9 mouse cellular contexts compared by ENCODE assay signal in the genomic region with DNA sequence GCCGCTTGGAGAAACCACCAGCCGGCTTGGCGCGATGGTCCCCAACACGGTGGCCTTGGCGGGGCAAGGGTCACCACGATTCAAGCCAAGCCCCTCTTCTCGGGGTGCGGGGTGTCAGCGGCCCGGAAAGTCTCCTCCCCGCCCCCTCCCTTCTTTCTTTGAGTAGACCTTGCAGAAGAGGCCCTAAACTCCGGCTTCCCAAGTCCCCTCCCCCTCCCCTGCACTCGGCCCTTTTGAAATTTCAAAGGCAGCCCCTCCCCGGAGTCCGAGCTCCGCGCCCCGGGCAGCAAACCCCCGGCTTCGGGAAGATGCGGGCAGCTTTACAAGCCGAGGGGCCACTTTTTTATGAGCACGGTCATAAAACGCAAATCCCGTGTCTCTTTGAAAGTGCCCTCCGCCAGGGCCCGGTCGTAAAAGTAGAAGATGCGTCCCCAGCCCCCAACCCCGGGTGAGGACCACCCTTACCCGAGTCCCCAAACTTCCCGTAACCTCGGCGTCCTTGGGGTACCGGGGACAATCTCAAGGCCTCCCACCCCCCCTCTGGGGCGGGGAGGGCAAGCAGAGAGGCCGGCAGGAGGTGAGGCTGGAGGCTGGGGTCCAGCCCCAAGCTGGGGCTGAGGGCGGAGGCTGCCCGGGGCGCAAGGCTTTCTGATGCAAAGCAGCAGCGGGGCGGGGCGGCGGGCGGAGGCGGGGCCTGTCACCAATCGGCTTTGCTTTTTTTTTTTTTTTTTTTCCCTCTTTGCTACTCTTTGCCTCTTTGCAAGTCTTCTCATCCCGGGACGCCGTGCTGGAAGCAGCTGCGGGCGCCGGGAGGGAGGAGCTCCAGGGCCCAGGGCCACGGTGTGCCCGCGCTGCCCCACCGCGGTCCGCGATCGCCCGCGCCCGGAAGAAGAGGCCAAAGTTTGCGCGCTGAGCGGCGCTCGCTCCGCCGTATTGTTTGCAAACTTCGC. TPM values are rescaled to one million over a fixed set of nuclear protein-coding genes. Genes with fewer than 3 reads are reported as not detected.
A peak's percentile ranks its signal among the peaks of the same experiment; 100 is the strongest.
DNase-seq lines count a peak whose midpoint lies in the region; ATAC-seq and TF ChIP-seq lines count a peak whose summit lies in the region.
"Had no signal": no experiment of that assay in that cellular context is flagged by ENCODE, and none has a peak within 500 bp of the region (broad histone marks: within the 10 kb centered on the region; RNA-seq: fewer than 3 reads in every experiment).

A gene (plus strand): TSS at position 773 of the 950 bp plus-strand sequence.

- no peak within 1 kb of the TSS for H3K27ac ChIP-seq in layer of hippocampus, adult 2 months
- no peak within 1 kb of the TSS for H3K27ac ChIP-seq in forebrain, postnatal 0 days (ENCODE audit: low read depth, low read length)
- peak within 1 kb of the TSS; percentile 94 for H3K27ac ChIP-seq in midbrain, embryonic 13.5 days
- H3K27ac ChIP-seq: macrophage had no signal

- under 1% methylated on average over 71 of the region's 73 CpGs for WGBS in forebrain, postnatal 0 days
- 1% methylated on average over 63 of the region's 73 CpGs for WGBS in midbrain, embryonic 13.5 days

- no peaks in the 10 kb centered on the region for H3K36me3 ChIP-seq in forebrain, postnatal 0 days (ENCODE audit: insufficient read depth)
- H3K36me3 ChIP-seq in midbrain, embryonic 13.5 days, result no peaks in the 10 kb centered on the region

- TF ChIP-seq CTCF in layer of hippocampus, adult 2 months (conservative IDR thresholded peaks at IDR 0.05), result no peak
- TF ChIP-seq CTCF in forebrain, postnatal 0 days (IDR thresholded peaks at IDR 0.05; ENCODE audit: low read depth), result no peak

- peak within 1 kb of the TSS; percentile 37; the same call in 1 of the 2 replicates for H3K9ac ChIP-seq in forebrain, postnatal 0 days
- H3K9ac ChIP-seq in midbrain, embryonic 13.5 days (replicated peaks), result peak within 1 kb of the TSS; percentile 82

- H3K9me3 ChIP-seq in forebrain, postnatal 0 days (ENCODE audit: low read length), result no peaks in the 10 kb centered on the region
- no peaks in the 10 kb centered on the region for H3K9me3 ChIP-seq in midbrain, embryonic 13.5 days

- peak within 1 kb of the TSS; percentile 52 for H3K4me3 ChIP-seq in layer of hippocampus, adult 2 months
- peak within 1 kb of the TSS; percentile 43 for H3K4me3 ChIP-seq in forebrain, postnatal 0 days (ENCODE audit: low read depth, low read length)
- H3K4me3 ChIP-seq in midbrain, embryonic 13.5 days (replicated peaks), result peak within 1 kb of the TSS; percentile 76

- DNase-seq in layer of hippocampus, adult 2 months (ENCODE audit: low spot score in 2 of 2), result no peak
- DNase-seq in layer of hippocampus, adult 8-10 months (ENCODE audit: low spot score in 2 of 2), result no peak
- peak; percentile 13 for DNase-seq in brain, adult 2 months (ENCODE audit: low read depth, low spot score)
- DNase-seq in forebrain, postnatal 0 days, result no peak
- peak; percentile 82 to 90 for DNase-seq in kidney, postnatal 4 days
- peak; percentile 75 for DNase-seq in testis, postnatal 10 days (ENCODE audit: low spot score)
- DNase-seq in cerebellum, adult 8-10 months, result no peak

- peak within 1 kb of the TSS; percentile 89 for H3K4me2 ChIP-seq in forebrain, postnatal 0 days (ENCODE audit: low read depth)
- peak within 1 kb of the TSS; percentile 91 for H3K4me2 ChIP-seq in midbrain, embryonic 13.5 days (replicated peaks)

- ATAC-seq in forebrain, postnatal 0 days, result peak; percentile 32
- ATAC-seq in midbrain, embryonic 13.5 days, result peak; percentile 61

- 0 out of 2 replicates have a peak, but pooled peaks cover 3% of the 10 kb centered on the region for H3K4me1 ChIP-seq in forebrain, postnatal 0 days (ENCODE audit: insufficient read depth)
- H3K4me1 ChIP-seq in midbrain, embryonic 13.5 days (replicated peaks), result peaks cover 98% of the 10 kb centered on the region

- H3K27me3 ChIP-seq in forebrain, postnatal 0 days (ENCODE audit: insufficient read depth, low read length), result peaks cover 73% of the 10 kb centered on the region
- peaks cover 42% of the 10 kb centered on the region for H3K27me3 ChIP-seq in midbrain, embryonic 13.5 days

RNA-seq across cellular contexts. Expression of the gene that starts here (rescaled TPM):
- under 1 TPM; 0.32 to 0.61 TPM for total RNA-seq in layer of hippocampus, adult 2 months (2021)
- under 1 TPM; 0.47 to 0.86 (median 0.67) TPM for total RNA-seq in layer of hippocampus, adult 8-10 months (2022)
- total RNA-seq in forebrain, postnatal 0 days (2014; rRNA removed), result 4.8 and 9.2 TPM in 2 replicates
- polyA plus RNA-seq in forebrain, postnatal 0 days (2015; fragmentation: Nextera tagmentation; extraction: Ambion mirVana), result 1.1 and 2.2 TPM in 2 replicates
- polyA plus RNA-seq in midbrain, embryonic 13.5 days (2015; fragmentation: Nextera tagmentation; extraction: Ambion mirVana), result 10.9 and 14.6 TPM in 2 replicates
- polyA plus RNA-seq: macrophage had no signal

Comparison
In these comparisons a context has a peak if more than half of its experiments do, and no peak if none do; other contexts are left out.
1. DNase-seq: peak in brain, adult 2 months (single experiment), kidney, postnatal 4 days (2 of 2) and testis, postnatal 10 days (single experiment); none in layer of hippocampus, adult 2 months (0 of 2), layer of hippocampus, adult 8-10 months (0 of 2), forebrain, postnatal 0 days (single experiment) and cerebellum, adult 8-10 months (single experiment).
2. Peak in every context shown above with its lines, with median percentiles within 50 percentile points of each other: H3K4me3 ChIP-seq.